Mouse (Mus musculus) spleen, adult 2 months (tissue): ENCODE results near the gene Slc25a33. TPM values are rescaled to one million over a fixed set of nuclear protein-coding genes. Genes with fewer than 3 reads are reported as not detected.

Experiments used
- DNase-seq, 2 experiments: peaks; one replicate each; pipeline versions ENCODE4 v3.0.0 to v3.0.0-alpha.2; 2012 to 2021; ENCODE audit warnings: low spot score in 2 of 2, low read depth in 1 of 2
- H3K27ac ChIP-seq: fragments of 200-500 bp; 2 replicates; pipeline ENCODE4 v1.5.1; 2012; ENCODE audit warnings: low read length, inconsistent platforms; ENCODE audit not compliant: insufficient read depth
- H3K27me3 ChIP-seq: fragments of 200-500 bp; 2 replicates; pipeline ENCODE4 v1.6.1; 2012; ENCODE audit warnings: mild to moderate bottlenecking, moderate library complexity, low read length, inconsistent platforms; ENCODE audit not compliant: control insufficient read depth, insufficient read depth
- H3K36me3 ChIP-seq: fragments of 200-500 bp; 2 replicates; pipeline ENCODE4 v1.6.1; 2012; ENCODE audit warnings: mild to moderate bottlenecking, low read length, inconsistent platforms; ENCODE audit not compliant: control insufficient read depth, insufficient read depth
- H3K4me1 ChIP-seq: fragments of 200-500 bp; 2 replicates; pipeline ENCODE4 v1.6.1; 2011; ENCODE audit warnings: inconsistent platforms; ENCODE audit not compliant: control insufficient read depth, insufficient read depth, insufficient read length
- H3K4me3 ChIP-seq: fragments of 200-500 bp; 2 replicates; pipeline ENCODE4 v1.5.1; 2011; ENCODE audit warnings: mild to moderate bottlenecking, inconsistent platforms; ENCODE audit not compliant: insufficient read depth, insufficient read length; ENCODE audit errors: extremely low read depth
- CTCF ChIP-seq: fragments of 200-500 bp; IDR thresholded peaks from 2 replicates; pipeline ENCODE4 v1.5.1; 2011; ENCODE audit warnings: mild to moderate bottlenecking, inconsistent platforms; ENCODE audit not compliant: insufficient read depth, insufficient read length, insufficient replicate concordance; ENCODE audit errors: extremely low read depth
- POLR2A ChIP-seq: fragments of 200-500 bp; IDR thresholded peaks from 2 replicates; pipeline ENCODE4 v1.6.1; 2011; ENCODE audit warnings: low read depth, low read length, inconsistent platforms
- WGBS: fragments of 180-500 bp; shearing (Covaris S2); methylation state at CpG from one replicate; pipeline ENCODE4 v1.1.7; 2018; 5-methylcytosine and 5-hydroxymethylcytosine counted together
- polyA plus RNA-seq: library from polyadenylated mRNA; depleted of rRNA; stranded (reverse); fragments of >200 nt; gene quantifications from 2 replicates; pipeline ENCODE4 v1.2.3, GENCODE M21; 2012

Slc25a33 gene
- polyA plus RNA-seq, 1 experiment = 5.4 TPM

GRCm38 (mm10) chr4:149732313-149732712, 41.8 kb downstream of the Slc25a33 start:
- Histone ChIP-seq H3K27ac (no peak overlapping the region), H3K4me3 (no peak overlapping the region), H3K4me1 (peaks cover 7% of the 10 kb centered on the region; the same call in 1 of the 2 replicates), H3K36me3 (peaks cover 9% of the 10 kb centered on the region), H3K27me3 (no peaks in the 10 kb centered on the region)
- DNase-seq = no peak
- no peak for TF ChIP-seq POLR2A
- no peak for TF ChIP-seq CTCF
- WGBS = 91% methylated on average over 3 of the region's 3 CpGs

GRCm38 (mm10) chr4:149730827-149731226, 43.2 kb downstream of the Slc25a33 start:
- no peaks in the 10 kb centered on the region for H3K4me1 ChIP-seq
- WGBS = 69% methylated on average over 7 of the region's 7 CpGs
- TF ChIP-seq POLR2A (no peak), CTCF (no peak)

GRCm38 (mm10) chr4:149728810-149729209, 45.3 kb downstream of the Slc25a33 start:
- DNase-seq = no peak
- no peak for TF ChIP-seq POLR2A
- TF ChIP-seq CTCF = no peak
- no peak overlapping the region for H3K27ac ChIP-seq
- WGBS = 81% methylated on average over 8 of the region's 8 CpGs
- peaks cover 16% of the 10 kb centered on the region for H3K36me3 ChIP-seq
- no peaks in the 10 kb centered on the region for H3K4me1 ChIP-seq
- H3K4me3 ChIP-seq = no peak overlapping the region
- H3K27me3 ChIP-seq = no peaks in the 10 kb centered on the region

More at GRCm38 (mm10) chr4:149730827-149731226, 43.2 kb downstream of the Slc25a33 start:
- H3K27me3 ChIP-seq = no peaks in the 10 kb centered on the region
- peaks cover 16% of the 10 kb centered on the region for H3K36me3 ChIP-seq
- no peak overlapping the region for H3K4me3 ChIP-seq
- H3K27ac ChIP-seq = no peak overlapping the region
- no peak for DNase-seq

- no peak overlapping the region for H3K4me3 ChIP-seq
- peaks cover 16% of the 10 kb centered on the region for H3K36me3 ChIP-seq
- 97% methylated on average over 5 of the region's 5 CpGs for WGBS
- H3K4me1 ChIP-seq = no peaks in the 10 kb centered on the region
- no peaks in the 10 kb centered on the region for H3K27me3 ChIP-seq
- no peak overlapping the region for H3K27ac ChIP-seq
- DNase-seq = no peak
- no peak for TF ChIP-seq POLR2A
- no peak for TF ChIP-seq CTCF
These were observed 46.4 kb downstream of the Slc25a33 start for GRCm38 (mm10) chr4:149727636-149728035.

GRCm38 (mm10) chr4:149725661-149726350, 48.3 kb downstream of the Slc25a33 start:
- no peak for TF ChIP-seq POLR2A
- TF ChIP-seq CTCF = peak; percentile 71
- Histone ChIP-seq H3K4me3 (no peak overlapping the region), H3K4me1 (no peaks in the 10 kb centered on the region), H3K27me3 (no peaks in the 10 kb centered on the region), H3K27ac (no peak overlapping the region), H3K36me3 (peaks cover 15% of the 10 kb centered on the region)
- WGBS = 80% methylated on average over 15 of the region's 15 CpGs
- DNase-seq = peak in 1 of 2 experiments; percentile 58

- TF ChIP-seq POLR2A (no peak), CTCF (no peak)
These were observed 49.1 kb downstream of the Slc25a33 start for GRCm38 (mm10) chr4:149724916-149725470.

More at GRCm38 (mm10) chr4:149724916-149725470, 49.1 kb downstream of the Slc25a33 start:
- no peak for DNase-seq
- WGBS = 93% methylated on average over 17 of the region's 17 CpGs
- H3K4me1 ChIP-seq = no peaks in the 10 kb centered on the region
- H3K4me3 ChIP-seq = no peak overlapping the region
- H3K36me3 ChIP-seq = peaks cover 14% of the 10 kb centered on the region
- no peaks in the 10 kb centered on the region for H3K27me3 ChIP-seq
- no peak overlapping the region for H3K27ac ChIP-seq
